Mouse (Mus musculus): Measurements from ENCODE around the gene Fam24a. TPM values are rescaled to one million over a fixed set of nuclear protein-coding genes. Genes with fewer than 3 reads are reported as not detected.

Fam24a gene
- polyA plus RNA-seq, 1 experiment from 2014 or later = not detected

DNA sequence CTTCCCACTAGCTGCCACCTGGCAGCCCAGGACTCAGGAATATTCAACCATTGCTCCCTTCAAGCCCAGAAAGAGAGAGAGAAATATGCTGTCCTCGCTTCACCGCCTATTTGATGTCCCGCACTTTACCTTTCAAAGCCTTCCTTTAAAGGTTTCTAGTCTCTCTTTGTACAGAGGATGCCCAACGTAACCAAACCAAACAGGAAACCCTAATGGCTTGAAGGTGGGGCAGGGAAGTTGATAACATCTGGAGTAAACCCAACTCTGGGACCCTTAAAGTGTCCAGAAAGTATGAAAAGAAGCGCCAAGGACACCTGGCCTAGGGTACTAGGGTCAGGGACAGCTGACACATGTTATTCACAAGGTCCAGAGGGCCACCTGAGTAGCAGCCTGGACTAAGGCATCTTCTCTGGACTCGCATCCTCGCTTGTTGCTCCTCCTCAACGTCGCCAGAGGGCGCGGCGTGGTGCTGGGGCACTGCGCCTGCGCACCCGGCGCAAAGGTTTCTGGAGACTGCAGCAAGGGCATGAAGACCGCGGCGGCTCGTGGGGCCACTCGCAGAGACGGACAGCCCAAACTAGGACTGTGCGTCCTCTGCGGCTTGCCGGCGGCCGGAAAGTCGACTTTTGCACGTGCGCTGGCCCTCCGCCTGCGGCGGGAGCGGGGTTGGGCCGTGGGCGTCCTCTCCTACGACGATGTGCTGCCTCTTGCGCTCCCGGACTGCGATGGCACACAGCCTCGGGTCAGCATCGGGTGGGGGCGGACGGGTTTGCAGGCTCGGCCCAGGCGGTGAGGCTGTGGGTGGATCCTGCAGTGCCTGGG is 37.2 kb downstream of the Fam24a start, which contains the start of gene Pstk:
Pstk (plus strand) TSS at position 494 of the 822 bp plus-strand sequence.
- Histone ChIP-seq H3K4me1 (ENCODE audit: control insufficient read depth, low read depth, low read length) (peaks cover 16% of the 10 kb centered on the region), H3K27ac (ENCODE audit: low read length) (peak within 1 kb of the TSS; percentile 92), H3K27me3 (ENCODE audit: control insufficient read depth, insufficient read depth, low read depth, low read length) (no peaks in the 10 kb centered on the region), H3K9me3 (replicated peaks; ENCODE audit: control insufficient read depth, low read length) (no peaks in the 10 kb centered on the region), H3K4me3 (ENCODE audit: low read depth, low read length) (peak within 1 kb of the TSS; percentile 78), H3K4me2 (ENCODE audit: low read depth, low read length) (peak within 1 kb of the TSS; percentile 90), H3K9ac (ENCODE audit: low read depth, low read length) (peak within 1 kb of the TSS; percentile 91), H3K36me3 (ENCODE audit: control insufficient read depth, insufficient read depth) (no peaks in the 10 kb centered on the region)
- WGBS (ENCODE audit: insufficient replicate concordance) = 2% methylated on average over 47 of the region's 47 CpGs
- ATAC-seq (ENCODE audit: low read depth) = peak; percentile 93

DNA sequence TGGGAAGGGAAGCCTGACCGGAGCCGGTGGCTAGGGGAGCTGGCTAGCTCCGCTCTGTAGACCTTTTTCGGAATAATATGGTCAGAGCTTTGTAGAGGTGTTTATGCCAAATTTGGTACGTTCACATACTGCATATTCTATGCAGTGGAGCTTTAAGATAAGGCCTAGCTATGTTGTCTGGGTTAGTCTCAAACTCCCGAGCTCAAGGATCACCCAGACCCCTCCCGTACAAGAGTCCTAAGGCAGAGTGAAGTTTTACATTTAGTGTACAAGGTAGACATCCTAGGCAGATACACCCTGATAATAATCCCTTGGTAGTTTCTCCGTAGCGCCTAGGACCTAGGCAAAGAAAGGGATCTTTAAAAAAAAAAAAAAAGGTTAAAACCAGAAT is 37.8 kb downstream of the Fam24a start:
- WGBS (ENCODE audit: insufficient replicate concordance) = 5% methylated on average over 9 of the region's 9 CpGs
- Histone ChIP-seq H3K36me3 (ENCODE audit: control insufficient read depth, insufficient read depth) (no peaks in the 10 kb centered on the region), H3K9ac (ENCODE audit: low read depth, low read length) (peak overlapping the region; percentile 91), H3K27ac (ENCODE audit: low read length) (peak overlapping the region; percentile 92), H3K4me1 (ENCODE audit: control insufficient read depth, low read depth, low read length) (peaks cover 16% of the 10 kb centered on the region), H3K9me3 (replicated peaks; ENCODE audit: control insufficient read depth, low read length) (no peaks in the 10 kb centered on the region), H3K27me3 (ENCODE audit: control insufficient read depth, insufficient read depth, low read depth, low read length) (no peaks in the 10 kb centered on the region), H3K4me2 (ENCODE audit: low read depth, low read length) (peak overlapping the region; percentile 90), H3K4me3 (ENCODE audit: low read depth, low read length) (peak overlapping the region; percentile 78)
- peak; percentile 19 for ATAC-seq (ENCODE audit: low read depth)

GRCm38 (mm10) chr7:131371880-131372651 is 38.4 kb downstream of the Fam24a start:
- Histone ChIP-seq H3K9me3 (replicated peaks; ENCODE audit: control insufficient read depth, low read length) (no peaks in the 10 kb centered on the region), H3K9ac (ENCODE audit: low read depth, low read length) (no peak overlapping the region), H3K27me3 (ENCODE audit: control insufficient read depth, insufficient read depth, low read depth, low read length) (no peaks in the 10 kb centered on the region), H3K4me2 (ENCODE audit: low read depth, low read length) (peak overlapping the region; percentile 90), H3K27ac (ENCODE audit: low read length) (no peak overlapping the region; the same call in 1 of the 2 replicates), H3K4me3 (ENCODE audit: low read depth, low read length) (peak overlapping the region; percentile 78), H3K4me1 (ENCODE audit: control insufficient read depth, low read depth, low read length) (peaks cover 16% of the 10 kb centered on the region), H3K36me3 (ENCODE audit: control insufficient read depth, insufficient read depth) (no peaks in the 10 kb centered on the region)
- no peak for ATAC-seq (ENCODE audit: low read depth)
- 28% methylated on average over 9 of the region's 9 CpGs for WGBS (ENCODE audit: insufficient replicate concordance)

Other genes with a start within 250 kb of the Fam24a start
- not detected in 2 replicates for gene 4933402N03Rik, start 187.6 kb upstream of the Fam24a start, polyA plus RNA-seq (2015; fragmentation: Nextera tagmentation; extraction: Ambion mirVana)
- gene 5430419D17Rik, start 159.5 kb upstream of the Fam24a start, polyA plus RNA-seq (2015; fragmentation: Nextera tagmentation; extraction: Ambion mirVana) = not detected in 2 replicates
- not detected in 2 replicates for gene Cuzd1, start 11.6 kb upstream of the Fam24a start, polyA plus RNA-seq (2015; fragmentation: Nextera tagmentation; extraction: Ambion mirVana)
- gene Fam24b, start 4.3 kb upstream of the Fam24a start, polyA plus RNA-seq (2015; fragmentation: Nextera tagmentation; extraction: Ambion mirVana) = not detected in 2 replicates
- 8.3 and 8.5 TPM in 2 replicates for gene 2310057M21Rik, start 28.9 kb downstream of the Fam24a start, polyA plus RNA-seq (2015; fragmentation: Nextera tagmentation; extraction: Ambion mirVana)
- gene Pstk, start 37.3 kb downstream of the Fam24a start, polyA plus RNA-seq (2015; fragmentation: Nextera tagmentation; extraction: Ambion mirVana) = 19.5 and 20.5 TPM in 2 replicates
- 10.2 and 10.7 TPM in 2 replicates for gene Ikzf5, start 76.7 kb downstream of the Fam24a start, polyA plus RNA-seq (2015; fragmentation: Nextera tagmentation; extraction: Ambion mirVana)
- gene Acadsb, start 76.7 kb downstream of the Fam24a start, polyA plus RNA-seq (2015; fragmentation: Nextera tagmentation; extraction: Ambion mirVana) = 43.2 and 44.2 TPM in 2 replicates
- gene Hmx3, start 209.0 kb downstream of the Fam24a start, polyA plus RNA-seq (2015; fragmentation: Nextera tagmentation; extraction: Ambion mirVana) = not detected in 2 replicates
- not detected in 2 replicates for gene Hmx2, start 214.9 kb downstream of the Fam24a start, polyA plus RNA-seq (2015; fragmentation: Nextera tagmentation; extraction: Ambion mirVana)
- 92.4 and 100 TPM in 2 replicates for gene Bub3, start 226.4 kb downstream of the Fam24a start, polyA plus RNA-seq (2015; fragmentation: Nextera tagmentation; extraction: Ambion mirVana)

All from liver, embryonic 16.5 days (tissue).